Mouse (Mus musculus) spleen, adult 2 months (tissue): Measurements from ENCODE around the gene Pdzk1.

Experiments
- CTCF ChIP-seq: fragments of 200-500 bp; IDR thresholded peaks from 2 replicates; pipeline ENCODE4 v1.5.1; 2011; ENCODE audit warnings: mild to moderate bottlenecking, inconsistent platforms; ENCODE audit not compliant: insufficient read depth, insufficient read length, insufficient replicate concordance; ENCODE audit errors: extremely low read depth
- POLR2A ChIP-seq: fragments of 200-500 bp; IDR thresholded peaks from 2 replicates; pipeline ENCODE4 v1.6.1; 2011; ENCODE audit warnings: low read depth, low read length, inconsistent platforms

GRCm38 (mm10) chr3:96812395-96813091, 16.5 kb upstream of the Pdzk1 start:
- peak; percentile 76 for TF ChIP-seq CTCF
- TF ChIP-seq POLR2A, result no peak
